Mouse (Mus musculus): ENCODE measurements around the gene Lrig1.

DNA sequence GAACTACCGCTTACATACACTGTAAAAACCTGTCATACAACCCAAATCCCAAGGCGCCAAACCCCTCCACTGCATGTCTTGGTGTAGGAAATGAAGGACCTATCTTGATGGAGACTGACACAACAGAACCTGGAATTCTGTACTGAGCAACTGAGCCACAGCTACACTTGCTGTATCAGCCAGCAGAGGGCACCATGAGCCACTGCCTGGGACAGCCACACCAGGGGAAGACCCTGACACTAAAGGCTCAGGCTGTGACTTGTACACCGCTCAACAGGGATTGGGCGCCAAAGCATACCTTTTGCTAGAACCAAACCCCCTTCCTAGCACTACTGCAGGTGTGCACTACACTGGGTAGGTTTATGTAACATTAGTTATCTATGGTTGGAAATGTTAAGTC is 77.0 kb downstream of the Lrig1 start:
- TF ChIP-seq CTCF (IDR thresholded peaks at IDR 0.05; ENCODE audit: low read depth): peak; percentile 93
- no peak for TF ChIP-seq EP300 (optimal IDR thresholded peaks at IDR 0.05)
